Mouse (Mus musculus): Measurements from ENCODE around the gene Krt28.

Krt28 gene

DNA sequence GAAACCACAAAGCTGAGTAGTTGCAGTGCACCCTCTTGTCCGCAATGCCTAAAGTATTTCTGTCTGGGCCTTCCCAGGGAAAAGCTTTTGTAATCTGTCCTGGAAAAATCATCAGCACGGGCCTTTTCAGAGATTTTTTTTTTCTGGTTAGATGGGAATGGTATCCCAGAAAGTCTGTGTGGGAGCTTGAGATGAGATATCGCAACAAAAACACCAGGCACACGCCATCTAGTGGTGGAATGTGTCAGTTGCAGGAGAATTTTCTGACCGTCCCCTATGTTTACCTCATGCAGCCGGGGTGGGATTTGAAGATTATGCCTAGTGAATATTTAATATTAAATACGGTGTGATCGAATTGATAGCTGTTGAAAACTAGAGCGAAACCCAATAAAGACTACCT lies 10.3 kb downstream of the Krt28 start:
- DNase-seq: no peak

GRCm38 (mm10) chr11:99361423-99361822 lies 13.3 kb downstream of the Krt28 start:
- DNase-seq: no peak

GRCm38 (mm10) chr11:99351004-99351403 lies 23.7 kb downstream of the Krt28 start, which contains the start of gene Krt27:
Gene Krt27 (minus strand): TSS chr11:99351104.
- DNase-seq: no peak

GRCm38 (mm10) chr11:99339299-99339847 lies 35.3 kb downstream of the Krt28 start:
- no peak for DNase-seq

DNA sequence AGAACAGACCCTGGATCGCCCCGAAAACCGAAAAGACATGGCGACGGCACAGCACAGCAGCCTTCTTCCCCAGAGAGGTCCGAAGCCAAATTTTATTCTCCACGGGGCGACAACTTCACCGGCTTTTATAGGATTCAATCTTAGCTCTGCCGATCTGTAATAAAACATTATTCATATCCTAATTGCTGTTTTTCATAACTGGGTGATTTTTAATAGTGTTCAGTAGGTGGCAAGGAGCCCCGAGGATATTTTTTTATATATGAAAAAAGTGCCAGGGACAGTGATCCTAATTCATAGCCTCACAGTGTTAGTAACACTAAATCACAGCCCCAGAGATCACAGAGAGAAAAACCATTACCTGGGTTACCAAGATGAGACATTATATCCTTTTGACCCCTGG lies 36.8 kb downstream of the Krt28 start, which contains the start of gene Krt26:
Gene Krt26, minus strand, starts transcription at position 101 of the 400 bp plus-strand sequence.
- DNase-seq: no peak

- DNase-seq: no peak
Observed at GRCm38 (mm10) chr11:99333426-99333825, 41.3 kb downstream of the Krt28 start.

- no peak for DNase-seq
Observed at GRCm38 (mm10) chr11:99329655-99330054, 45.0 kb downstream of the Krt28 start.

- DNase-seq: no peak
Observed at GRCm38 (mm10) chr11:99322851-99323250, 51.9 kb downstream of the Krt28 start, which contains the start of gene Krt25. Gene Krt25 (minus strand): TSS chr11:99322951.

DNA sequence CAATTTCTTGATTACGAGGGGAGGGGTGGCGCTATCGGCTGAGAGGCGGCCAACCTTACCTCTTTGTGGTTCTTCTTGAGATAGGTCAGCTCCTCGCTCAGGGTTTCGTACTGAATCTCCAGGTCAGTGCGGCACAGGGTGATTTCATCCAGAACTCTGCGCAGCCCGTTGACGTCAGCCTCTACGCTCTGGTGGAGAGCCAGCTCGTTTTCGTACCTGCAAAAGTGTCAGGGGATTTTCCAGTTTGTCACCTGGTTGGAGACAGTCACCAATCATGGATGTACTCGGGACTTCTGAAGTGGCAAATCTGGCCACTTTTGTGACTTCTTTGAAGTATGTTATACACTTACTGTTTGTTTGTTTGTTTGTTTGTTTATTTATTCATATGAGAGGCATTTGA lies 53.6 kb downstream of the Krt28 start:
- DNase-seq: no peak

- DNase-seq: no peak
Observed at GRCm38 (mm10) chr11:99319127-99319526, 55.6 kb downstream of the Krt28 start.

DNA sequence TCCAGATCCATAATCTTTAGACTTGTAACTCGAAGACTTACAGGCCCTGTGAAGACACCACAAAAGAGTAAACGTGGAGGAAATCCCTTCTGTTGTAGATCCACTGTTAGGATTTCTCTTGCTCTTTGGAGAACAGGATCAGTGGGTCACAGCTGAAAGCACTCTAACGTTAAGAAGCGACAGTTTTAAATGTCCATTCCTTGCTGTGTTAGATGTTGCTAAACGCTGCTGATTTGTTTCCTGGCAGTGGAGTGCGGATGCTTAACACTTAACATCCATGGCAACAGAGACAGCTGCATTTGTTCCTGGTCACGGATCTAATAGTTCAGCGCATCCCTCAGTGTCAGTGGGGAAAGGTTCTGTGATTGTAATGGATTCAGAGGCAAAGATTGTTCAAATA lies 58.2 kb downstream of the Krt28 start:
- DNase-seq: no peak
